Mouse (Mus musculus) heart, embryonic 11.5 days (tissue): ENCODE data around the gene Hhipl1. TPM values are rescaled to one million over a fixed set of nuclear protein-coding genes. Genes with fewer than 3 reads are reported as not detected.

Experiments
- ATAC-seq: fragments of 200-750 bp; cut with Nextera tagmentation; replicated peaks from 2 replicates; pipeline ENCODE4 v1.8.0; 2017; ENCODE audit warnings: moderate library complexity; ENCODE audit not compliant: insufficient number of reproducible peaks, low FRiP score, low TSS enrichment
- H3K27ac ChIP-seq: fragments of 300-500 bp; sonication (generic); 2 replicates; pipeline ENCODE4 v1.5.1; 2014; ENCODE audit warnings: mild to moderate bottlenecking, low read depth, low read length
- H3K27me3 ChIP-seq: fragments of 300-500 bp; sonication (generic); 2 replicates; pipeline ENCODE4 v1.6.1; 2014; ENCODE audit warnings: mild to moderate bottlenecking, low read length, mixed read lengths; ENCODE audit not compliant: control insufficient read depth, insufficient read depth
- H3K36me3 ChIP-seq: fragments of 300-500 bp; sonication (generic); 2 replicates; pipeline ENCODE4 v1.6.1; 2014; ENCODE audit warnings: mild to moderate bottlenecking, low read length, moderate library complexity, mixed read lengths; ENCODE audit not compliant: control insufficient read depth, insufficient read depth
- H3K4me1 ChIP-seq: fragments of 300-500 bp; sonication (generic); 2 replicates; pipeline ENCODE4 v1.6.1; 2014; ENCODE audit warnings: low read length; ENCODE audit not compliant: control insufficient read depth, insufficient read depth
- H3K4me2 ChIP-seq: fragments of 300-500 bp; sonication (generic); 2 replicates; pipeline ENCODE4 v1.6.1; 2014; ENCODE audit warnings: mild to moderate bottlenecking, moderate library complexity
- H3K4me3 ChIP-seq: fragments of 300-500 bp; sonication (generic); 2 replicates; pipeline ENCODE4 v1.5.1; 2014; ENCODE audit warnings: low read depth, low read length
- H3K9ac ChIP-seq: fragments of 300-500 bp; sonication (generic); 2 replicates; pipeline ENCODE4 v1.6.1; 2014; ENCODE audit warnings: mild to moderate bottlenecking, low read depth, low read length, moderate library complexity
- H3K9me3 ChIP-seq: fragments of 300-500 bp; sonication (generic); replicated peaks from 2 replicates; pipeline ENCODE4 v1.6.1; 2016; ENCODE audit warnings: low read length; ENCODE audit not compliant: control insufficient read depth
- WGBS: fragments of 180-500 bp; shearing (Covaris S2); extraction: QIAGEN DNeasy Blood & Tissue Kit; methylation state at CpG from one replicate; pipeline ENCODE4 v1.1.7; 2014; ENCODE audit not compliant: insufficient replicate concordance; 5-methylcytosine and 5-hydroxymethylcytosine counted together
- polyA plus RNA-seq: library from polyadenylated mRNA; unstranded; fragments of >200 nt; fragmentation: Nextera tagmentation; extraction: Ambion mirVana; gene quantifications from 2 replicates; pipeline ENCODE4 v1.2.1, GENCODE M21; 2014

Hhipl1 gene
- polyA plus RNA-seq, 1 experiment from 2014 or later = 0.29 TPM

DNA sequence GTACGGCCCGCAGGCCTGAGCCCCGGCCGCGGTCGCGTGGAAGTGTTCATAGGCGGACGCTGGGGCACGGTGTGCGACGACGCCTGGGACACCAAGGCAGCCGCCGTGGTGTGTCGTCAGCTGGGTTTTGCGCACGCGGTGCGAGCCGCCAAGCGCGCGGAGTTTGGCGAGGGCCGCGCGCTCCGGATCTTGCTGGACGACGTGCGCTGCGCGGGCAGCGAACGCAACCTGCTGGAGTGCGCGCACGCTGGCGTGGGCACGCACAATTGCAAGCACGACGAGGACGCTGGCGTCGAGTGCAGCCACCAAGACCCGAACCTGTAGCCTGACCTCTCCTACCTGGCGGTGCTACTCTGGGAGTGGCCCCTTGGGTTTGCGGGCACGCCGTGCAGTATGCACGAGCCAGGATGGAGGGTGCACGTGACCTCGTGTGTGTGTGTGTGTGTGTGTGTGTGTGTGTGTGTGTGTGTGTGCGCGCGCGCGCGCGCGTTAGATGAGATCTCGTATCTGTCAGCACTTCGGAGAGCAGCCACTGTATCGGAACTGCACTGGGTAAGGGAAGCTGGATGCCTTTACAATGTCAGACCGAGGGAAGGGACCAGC is 21.9 kb downstream of the Hhipl1 start:
- H3K36me3 ChIP-seq = no peaks in the 10 kb centered on the region
- H3K9me3 ChIP-seq = no peaks in the 10 kb centered on the region
- peak overlapping the region; percentile 75 for H3K4me2 ChIP-seq
- ATAC-seq = no peak
- no peak overlapping the region for H3K27ac ChIP-seq
- peak overlapping the region; percentile 43 for H3K4me3 ChIP-seq
- H3K27me3 ChIP-seq = peaks cover 48% of the 10 kb centered on the region
- 1% methylated on average over 66 of the region's 66 CpGs for WGBS
- H3K9ac ChIP-seq = no peak overlapping the region
- peaks cover 18% of the 10 kb centered on the region for H3K4me1 ChIP-seq

DNA sequence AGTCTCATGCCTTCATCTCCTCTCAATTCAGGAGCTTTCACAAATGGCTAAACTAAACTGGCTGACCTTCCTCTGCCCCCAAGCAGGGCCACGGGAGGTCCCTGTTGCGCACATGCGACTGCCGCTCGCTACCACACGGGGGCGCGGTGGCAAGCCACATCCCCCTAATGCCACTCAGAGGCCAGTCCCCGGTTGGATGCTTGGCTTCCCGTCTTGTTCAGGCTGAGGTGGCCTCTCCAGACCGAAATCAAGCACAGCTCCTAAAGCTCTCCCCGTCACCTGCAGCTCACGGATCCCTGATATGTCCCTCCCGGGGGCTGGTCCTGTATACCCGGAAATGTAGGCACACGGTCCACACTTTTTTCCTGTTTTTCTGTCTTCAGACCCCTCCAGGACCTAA is 27.0 kb downstream of the Hhipl1 start:
- WGBS = 1% methylated on average over 16 of the region's 16 CpGs
- Histone ChIP-seq H3K9me3 (no peaks in the 10 kb centered on the region), H3K27me3 (peaks cover 52% of the 10 kb centered on the region), H3K4me1 (peaks cover 14% of the 10 kb centered on the region), H3K4me3 (peak overlapping the region; percentile 42), H3K4me2 (peak overlapping the region; percentile 97), H3K27ac (no peak overlapping the region), H3K36me3 (no peaks in the 10 kb centered on the region), H3K9ac (peak overlapping the region; percentile 17; the same call in 1 of the 2 replicates)
- peak; percentile 36; the same call in 1 of the 2 replicates for ATAC-seq

DNA sequence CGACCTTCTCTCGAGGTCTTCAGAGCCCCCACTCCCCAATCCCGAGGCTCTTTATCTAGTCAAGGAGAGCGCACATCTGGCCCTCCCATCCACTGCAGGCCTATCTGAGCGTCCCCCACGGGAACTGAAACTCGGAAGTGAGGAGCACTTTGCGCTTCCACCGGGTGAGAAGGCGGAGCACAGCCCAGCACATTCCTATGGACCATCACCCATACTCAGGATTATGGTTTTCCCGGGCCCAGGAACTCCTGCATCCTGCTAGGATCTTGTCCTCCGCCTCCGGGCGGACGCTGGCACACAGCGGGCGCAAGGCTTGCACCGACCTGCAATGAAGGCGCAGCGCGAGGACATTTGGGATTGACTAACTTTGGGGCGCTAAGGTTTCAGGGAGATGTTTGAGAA is 27.4 kb downstream of the Hhipl1 start:
- H3K36me3 ChIP-seq = no peaks in the 10 kb centered on the region
- H3K4me3 ChIP-seq = peak overlapping the region; percentile 42
- peaks cover 11% of the 10 kb centered on the region for H3K4me1 ChIP-seq
- no peak overlapping the region for H3K27ac ChIP-seq
- peak overlapping the region; percentile 97 for H3K4me2 ChIP-seq
- H3K9me3 ChIP-seq = no peaks in the 10 kb centered on the region
- WGBS = 1% methylated on average over 22 of the region's 22 CpGs
- H3K27me3 ChIP-seq = peaks cover 47% of the 10 kb centered on the region
- ATAC-seq = peak; percentile 31; the same call in 1 of the 2 replicates
- H3K9ac ChIP-seq = peak overlapping the region; percentile 17; the same call in 1 of the 2 replicates

DNA sequence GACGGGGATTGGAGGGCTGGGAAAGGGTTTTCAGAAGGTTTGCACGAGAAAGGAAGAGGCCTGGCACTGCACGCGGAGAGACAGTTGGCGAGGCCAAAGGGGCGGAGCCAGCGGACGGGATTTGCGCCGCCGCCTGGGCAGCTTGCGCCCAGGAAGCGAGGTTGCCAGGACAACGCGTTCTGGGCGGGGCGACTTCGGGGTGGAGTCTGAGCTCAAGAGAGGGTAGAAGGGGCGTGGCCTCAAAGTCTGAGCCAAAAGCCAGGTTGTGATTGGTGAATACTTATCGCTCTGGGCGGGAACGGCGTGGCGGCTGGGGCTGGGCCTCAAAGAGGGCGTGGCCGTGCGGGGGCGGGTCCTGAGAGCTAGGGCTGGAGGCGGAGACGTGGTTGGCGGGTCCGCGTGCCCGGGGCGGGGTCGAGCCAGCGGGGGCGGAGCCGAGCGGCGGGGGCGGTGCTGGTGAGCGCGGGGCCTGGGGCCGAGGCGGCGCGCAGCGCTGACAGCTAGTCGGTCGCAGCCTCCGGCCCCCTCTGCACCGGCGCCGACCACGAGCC is 27.9 kb downstream of the Hhipl1 start, which contains the start of gene Cyp46a1:
Gene Cyp46a1 (plus strand): TSS at position 487 of the 551 bp plus-strand sequence.
- peaks cover 9% of the 10 kb centered on the region for H3K4me1 ChIP-seq
- peaks cover 45% of the 10 kb centered on the region for H3K27me3 ChIP-seq

DNA sequence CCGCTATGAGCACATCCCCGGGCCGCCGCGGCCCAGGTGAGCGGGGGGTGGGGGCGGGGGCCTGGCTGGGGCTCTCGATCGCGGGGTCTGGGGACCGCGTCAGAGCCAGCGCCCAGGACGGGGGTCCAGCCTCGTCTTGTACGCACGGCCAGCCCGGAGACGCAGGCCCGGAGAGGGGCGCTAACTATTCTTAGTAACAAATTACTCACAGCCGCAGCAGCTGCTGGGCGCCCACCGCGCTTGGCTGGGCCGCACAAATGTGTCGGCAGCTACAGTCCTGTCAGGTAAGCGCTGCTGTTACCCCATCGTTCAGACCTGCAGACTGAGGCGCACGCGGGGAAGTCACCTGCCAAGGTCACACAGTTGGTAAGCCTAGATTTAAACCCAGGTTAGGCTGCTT is 28.5 kb downstream of the Hhipl1 start:
- 1% methylated on average over 30 of the region's 32 CpGs for WGBS
- Histone ChIP-seq H3K4me3 (peak overlapping the region; percentile 62), H3K27ac (peak overlapping the region; percentile 51; the same call in 1 of the 2 replicates), H3K36me3 (no peaks in the 10 kb centered on the region), H3K4me1 (peaks cover 9% of the 10 kb centered on the region), H3K27me3 (peaks cover 43% of the 10 kb centered on the region), H3K4me2 (peak overlapping the region; percentile 97), H3K9me3 (no peaks in the 10 kb centered on the region), H3K9ac (peak overlapping the region; percentile 69)
- ATAC-seq = no peak; the same call in none of the 2 replicates

More for the DNA sequence above, 27.9 kb downstream of the Hhipl1 start, which contains the start of gene Cyp46a1:
- peak within 1 kb of the TSS; percentile 62 for H3K4me3 ChIP-seq
- peak; percentile 90 for ATAC-seq
- H3K4me2 ChIP-seq = peak within 1 kb of the TSS; percentile 97
- no peaks in the 10 kb centered on the region for H3K9me3 ChIP-seq
- WGBS = 0% methylated on average over 37 of the region's 56 CpGs
- no peaks in the 10 kb centered on the region for H3K36me3 ChIP-seq
- H3K27ac ChIP-seq = peak within 1 kb of the TSS; percentile 51; the same call in 1 of the 2 replicates
- H3K9ac ChIP-seq = peak within 1 kb of the TSS; percentile 69

DNA sequence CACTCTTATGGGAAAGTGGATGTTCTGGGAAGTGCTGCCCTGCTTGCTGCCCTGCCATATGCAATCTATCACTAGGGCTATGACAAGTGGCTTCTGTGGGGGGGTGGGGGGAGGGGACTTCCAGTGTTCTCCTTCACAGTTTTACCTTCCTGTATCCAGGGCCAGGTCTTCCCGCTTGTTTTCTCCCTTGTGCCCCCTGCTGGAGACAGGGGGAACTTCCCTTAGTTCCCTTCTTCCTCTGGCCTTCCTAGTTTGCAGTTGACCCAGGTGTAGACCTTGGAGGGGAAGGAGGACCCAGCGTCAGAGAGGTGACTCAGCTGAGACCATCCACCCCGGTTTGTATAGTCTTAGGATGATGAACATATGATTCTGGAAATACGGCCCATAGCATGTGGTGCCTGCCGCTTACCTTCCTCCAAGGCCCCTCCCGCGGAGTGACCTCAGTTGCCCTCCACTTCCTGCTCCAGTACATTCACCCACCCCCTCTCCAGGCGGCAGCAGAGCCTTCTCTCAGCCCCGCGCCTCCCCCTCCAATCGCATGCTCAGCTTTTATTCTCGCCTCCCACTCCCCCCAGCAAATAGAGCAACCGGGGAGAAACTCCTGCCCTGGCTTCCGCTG is 32.6 kb downstream of the Hhipl1 start:
- H3K4me1 ChIP-seq = peaks cover 3% of the 10 kb centered on the region
- 18% methylated on average over 14 of the region's 14 CpGs for WGBS
- H3K4me2 ChIP-seq = peak overlapping the region; percentile 24
- H3K4me3 ChIP-seq = no peak overlapping the region
- no peaks in the 10 kb centered on the region for H3K9me3 ChIP-seq
- no peak overlapping the region for H3K27ac ChIP-seq
- H3K27me3 ChIP-seq = peaks cover 40% of the 10 kb centered on the region
- H3K36me3 ChIP-seq = no peaks in the 10 kb centered on the region
- peak overlapping the region; percentile 28; the same call in 1 of the 2 replicates for H3K9ac ChIP-seq
- ATAC-seq = no peak

DNA sequence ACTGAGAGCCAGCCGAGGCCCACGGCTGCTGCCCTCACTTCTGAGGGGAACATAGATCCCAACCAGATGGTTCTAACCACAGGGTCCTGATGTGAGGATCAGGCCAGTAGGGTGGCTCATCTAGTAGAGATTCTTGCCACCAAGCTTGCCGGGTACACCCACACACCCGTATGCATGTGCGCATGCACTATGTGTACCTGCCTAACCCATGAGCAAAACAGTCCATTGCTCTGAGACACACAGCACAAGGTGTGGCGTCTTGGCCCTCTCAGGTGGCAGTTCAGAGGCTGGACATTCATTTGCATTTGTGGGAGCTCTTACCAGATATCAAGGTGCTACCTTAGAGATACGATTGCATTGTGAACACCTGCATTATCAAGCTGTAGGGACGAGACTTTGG is 42.1 kb downstream of the Hhipl1 start:
- Histone ChIP-seq H3K27me3 (peaks cover 31% of the 10 kb centered on the region), H3K9me3 (no peaks in the 10 kb centered on the region), H3K4me1 (no peaks in the 10 kb centered on the region; the same call in 1 of the 2 replicates), H3K36me3 (no peaks in the 10 kb centered on the region), H3K9ac (no peak overlapping the region), H3K27ac (no peak overlapping the region), H3K4me3 (no peak overlapping the region), H3K4me2 (no peak overlapping the region)
- no peak for ATAC-seq
- 75% methylated on average over 8 of the region's 8 CpGs for WGBS

DNA sequence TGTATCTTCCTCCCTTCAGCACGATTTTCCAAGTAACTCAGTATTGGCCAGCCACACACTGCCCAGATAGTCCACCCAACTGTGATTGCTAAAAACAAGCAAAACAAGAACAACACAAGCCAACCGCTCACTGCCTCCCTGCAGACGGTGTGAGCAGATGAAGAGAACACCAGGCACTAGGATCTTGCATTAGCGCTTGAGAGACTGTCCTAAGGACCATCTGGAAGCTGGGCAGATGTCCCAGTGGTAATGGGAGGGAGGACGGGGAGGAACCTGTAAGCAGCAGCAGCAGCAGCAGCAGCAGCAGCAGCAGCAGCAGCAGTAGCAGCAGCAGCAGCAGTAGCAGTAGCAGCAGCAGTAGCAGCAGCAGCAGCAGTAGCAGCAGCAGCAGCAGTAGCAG is 43.0 kb downstream of the Hhipl1 start:
- Histone ChIP-seq H3K9ac (no peak overlapping the region), H3K36me3 (no peaks in the 10 kb centered on the region), H3K4me3 (no peak overlapping the region), H3K27ac (no peak overlapping the region), H3K27me3 (peaks cover 40% of the 10 kb centered on the region), H3K4me1 (no peaks in the 10 kb centered on the region; the same call in 1 of the 2 replicates), H3K9me3 (no peaks in the 10 kb centered on the region), H3K4me2 (no peak overlapping the region)
- WGBS = 66% methylated on average over 5 of the region's 5 CpGs
- no peak for ATAC-seq
